ENCODE assay signal across 9 mouse cellular contexts in genomic region chr7:127677077-127677476, GRCm38 (mm10). TPM values are rescaled to one million over a fixed set of nuclear protein-coding genes. Genes with fewer than 3 reads are reported as not detected.
DNase-seq lines count a peak whose midpoint lies in the region; ATAC-seq and TF ChIP-seq lines count a peak whose summit lies in the region.
"Had no signal": no experiment of that assay in that cellular context is flagged by ENCODE, and none has a peak within 500 bp of the region (broad histone marks: within the 10 kb centered on the region; RNA-seq: fewer than 3 reads in every experiment).

No protein-coding gene starts in this region.

- intact Hi-C loops in left cerebral cortex, postnatal 4 days (cut with DNase I), result loop anchor here (10.0 kb wide), 1 partner anchor 68 kb away; the partner anchor contains the start of gene Fbxl19
- intact Hi-C loops in left cerebral cortex, postnatal 36 days (cut with DNase I), result loop anchor here (5.0 kb wide), 1 partner anchor 65 kb away; the partner anchor contains the start of gene Fbxl19
- intact Hi-C loops in gastrocnemius, postnatal 36 days (cut with DNase I), result loop anchor here (5.0 kb wide), 1 partner anchor 65 kb away; the partner anchor contains the start of gene Fbxl19

- DNase-seq in CD4-positive, CD25-positive, alpha-beta regulatory T cell, adult 2 months (ENCODE audit: low read depth, low spot score), result peak; percentile 74
- peak; percentile 55 for DNase-seq in left cerebral cortex, postnatal 4 days
- DNase-seq in left cerebral cortex, postnatal 36 days (ENCODE audit: low spot score in 2 of 2), result no peak
- DNase-seq in gastrocnemius, postnatal 36 days, result peak; percentile 31 to 40
- peak; percentile 77 for DNase-seq in thymus, postnatal 14 days

- TF ChIP-seq CTCF in bone marrow macrophage, adult 2 months (IDR thresholded peaks at IDR 0.05; ENCODE audit: low read depth, low read length), result peak; percentile 86

- no peaks in the 10 kb centered on the region for H3K4me1 ChIP-seq in bone marrow macrophage, adult 2 months (ENCODE audit: control insufficient read depth, insufficient read depth, low read length)

- ATAC-seq in CD4-positive, CD25-positive, alpha-beta regulatory T cell, adult 4 months, result no peak
- 0 out of 2 replicates have a peak, but pooled peaks have one; percentile 43 for ATAC-seq in megakaryocyte-erythroid progenitor cell, adult 5-6 weeks (replicated peaks; ENCODE audit: low FRiP score, low TSS enrichment, poor library complexity, severe bottlenecking)

- no peak overlapping the region for H3K27ac ChIP-seq in bone marrow macrophage, adult 2 months (ENCODE audit: insufficient read depth, low read depth, low read length)

- TF ChIP-seq POLR2A in bone marrow macrophage, adult 2 months (IDR thresholded peaks at IDR 0.05; ENCODE audit: borderline replicate concordance, low read depth, low read length), result no peak

- H3K4me3 ChIP-seq in bone marrow macrophage, adult 2 months (ENCODE audit: insufficient read depth, low read length), result no peak overlapping the region

RNA-seq across cellular contexts. Expression of gene Bcl7c, which starts 31.7 kb away (rescaled TPM):
- polyA plus RNA-seq in CD4-positive, CD25-positive, alpha-beta regulatory T cell, adult 4 months (2017; shearing (Covaris generic)), result 1 to 10 TPM; 3.2 to 5.5 TPM
- total RNA-seq in left cerebral cortex, postnatal 4 days (2021), result 10 to 100 TPM; 87.2 to 94.3 TPM
- total RNA-seq in left cerebral cortex, postnatal 36 days (2021), result 10 to 100 TPM; 37.9 to 47.9 TPM
- polyA plus RNA-seq in bone marrow macrophage, adult 2 months (2012; ENCODE audit: insufficient read depth, insufficient read length, missing spikeins), result 30.4 and 40.0 TPM in 2 replicates
- 10 to 100 TPM; 33.7 to 35.3 TPM for total RNA-seq in gastrocnemius, postnatal 36 days (2021)
- 84.1 and 94.3 TPM in 2 replicates for total RNA-seq in megakaryocyte-erythroid progenitor cell, adult 5-6 weeks (2014; fragmentation: Nextera tagmentation)
- total RNA-seq in megakaryocyte-erythroid progenitor cell, adult 5-6 weeks (2017), result 51.3 and 61.0 TPM in 2 replicates

RNA-seq across cellular contexts. Expression of gene Ctf1, which starts 35.5 kb away (rescaled TPM):
- polyA plus RNA-seq in CD4-positive, CD25-positive, alpha-beta regulatory T cell, adult 4 months (2017; shearing (Covaris generic)), result not detected
- 1 to 10 TPM; 5.3 to 6.5 TPM for total RNA-seq in left cerebral cortex, postnatal 4 days (2021)
- 1 to 10 TPM; 2.4 to 2.5 TPM for total RNA-seq in left cerebral cortex, postnatal 36 days (2021)
- not detected in 2 replicates for polyA plus RNA-seq in bone marrow macrophage, adult 2 months (2012; ENCODE audit: insufficient read depth, insufficient read length, missing spikeins)
- total RNA-seq in gastrocnemius, postnatal 36 days (2021), result 10 to 100 TPM; 14.6 to 18.7 TPM
- 4.2 and 5.5 TPM in 2 replicates for total RNA-seq in megakaryocyte-erythroid progenitor cell, adult 5-6 weeks (2014; fragmentation: Nextera tagmentation)
- 1.9 and 3.0 TPM in 2 replicates for total RNA-seq in megakaryocyte-erythroid progenitor cell, adult 5-6 weeks (2017)

RNA-seq across cellular contexts. Expression of gene Ctf2, which starts 54.9 kb away (rescaled TPM):
- not detected for polyA plus RNA-seq in CD4-positive, CD25-positive, alpha-beta regulatory T cell, adult 4 months (2017; shearing (Covaris generic))
- total RNA-seq in left cerebral cortex, postnatal 4 days (2021), result not detected
- not detected for total RNA-seq in left cerebral cortex, postnatal 36 days (2021)
- not detected in 2 replicates for polyA plus RNA-seq in bone marrow macrophage, adult 2 months (2012; ENCODE audit: insufficient read depth, insufficient read length, missing spikeins)
- not detected for total RNA-seq in gastrocnemius, postnatal 36 days (2021)
- total RNA-seq in megakaryocyte-erythroid progenitor cell, adult 5-6 weeks (2014; fragmentation: Nextera tagmentation), result not detected in 2 replicates
- not detected in 2 replicates for total RNA-seq in megakaryocyte-erythroid progenitor cell, adult 5-6 weeks (2017)
- total RNA-seq: hematopoietic stem cell, adult 5-6 weeks had no signal

Comparison
In these comparisons a context has a peak if more than half of its experiments do, and no peak if none do; other contexts are left out.
1. DNase-seq: peak in CD4-positive, CD25-positive, alpha-beta regulatory T cell, adult 2 months (single experiment), left cerebral cortex, postnatal 4 days (single experiment), gastrocnemius, postnatal 36 days (2 of 2) and thymus, postnatal 14 days (single experiment); none in left cerebral cortex, postnatal 36 days (0 of 2).